Mouse (Mus musculus) heart, embryonic 10.5 days (tissue): Measurements from ENCODE around the gene Ankrd11. TPM values are rescaled to one million over a fixed set of nuclear protein-coding genes. Genes with fewer than 3 reads are reported as not detected.

Experiments used
- DNase-seq: peaks from one replicate; pipeline ENCODE4 v3.0.0-alpha.2; 2017; ENCODE audit warnings: low spot score
- H3K27ac ChIP-seq: fragments of 300-500 bp; sonication (generic); 2 replicates; pipeline ENCODE4 v1.5.1; 2016; ENCODE audit warnings: mild to moderate bottlenecking
- H3K27me3 ChIP-seq: fragments of 300-500 bp; sonication (generic); 2 replicates; pipeline ENCODE4 v1.6.1; 2016; ENCODE audit warnings: mild to moderate bottlenecking; ENCODE audit not compliant: poor library complexity, insufficient read depth, severe bottlenecking
- H3K36me3 ChIP-seq: fragments of 300-500 bp; sonication (generic); 2 replicates; pipeline ENCODE4 v1.6.1; 2016; ENCODE audit warnings: mild to moderate bottlenecking, moderate library complexity
- H3K4me1 ChIP-seq: fragments of 300-500 bp; sonication (generic); 2 replicates; pipeline ENCODE4 v1.6.1; 2016; ENCODE audit warnings: mild to moderate bottlenecking
- H3K4me3 ChIP-seq: fragments of 300-500 bp; sonication (generic); 2 replicates; pipeline ENCODE4 v1.5.1; 2016; ENCODE audit warnings: mild to moderate bottlenecking, moderate library complexity
- H3K9me3 ChIP-seq: fragments of 300-500 bp; sonication (generic); 2 replicates; pipeline ENCODE4 v1.6.1; 2016; ENCODE audit warnings: mild to moderate bottlenecking, moderate library complexity
- WGBS: fragments of 180-500 bp; shearing (Covaris S2); methylation state at CpG from one replicate; pipeline ENCODE4 v1.1.7; 2016; 5-methylcytosine and 5-hydroxymethylcytosine counted together
- polyA plus RNA-seq: library from polyadenylated mRNA; unstranded; fragments of >200 nt; fragmentation: Nextera tagmentation; extraction: Ambion mirVana; gene quantifications from 2 replicates; pipeline ENCODE4 v1.2.1, GENCODE M21; 2016

Gene Ankrd11
- polyA plus RNA-seq, 1 experiment from 2014 or later = 32.9 TPM

DNA sequence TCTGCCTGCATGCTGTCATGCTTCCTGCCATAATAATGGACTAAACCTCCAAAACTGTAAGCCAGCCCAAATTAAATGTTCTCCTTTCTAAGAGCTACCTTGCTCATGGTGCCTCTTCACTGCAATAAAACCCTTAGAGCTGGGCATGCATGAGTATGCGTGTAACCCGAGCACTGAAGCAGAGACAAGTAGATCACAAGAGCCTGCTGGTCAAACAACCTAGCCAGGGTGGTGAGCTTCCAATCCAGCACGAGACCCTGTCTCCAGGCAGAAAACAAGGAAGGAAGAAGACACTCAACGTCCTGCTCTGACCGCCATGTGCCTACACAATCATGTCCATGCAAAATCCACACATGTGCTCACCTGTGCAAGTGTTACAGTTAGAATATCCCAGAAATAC lies 50.7 kb downstream of the Ankrd11 start:
- no peak overlapping the region for H3K4me3 ChIP-seq
- H3K36me3 ChIP-seq = no peaks in the 10 kb centered on the region
- no peaks in the 10 kb centered on the region for H3K27me3 ChIP-seq
- peaks cover 56% of the 10 kb centered on the region for H3K4me1 ChIP-seq
- 80% methylated on average over 5 of the region's 5 CpGs for WGBS
- no peak for DNase-seq
- no peak overlapping the region for H3K27ac ChIP-seq
- H3K9me3 ChIP-seq = no peaks in the 10 kb centered on the region

DNA sequence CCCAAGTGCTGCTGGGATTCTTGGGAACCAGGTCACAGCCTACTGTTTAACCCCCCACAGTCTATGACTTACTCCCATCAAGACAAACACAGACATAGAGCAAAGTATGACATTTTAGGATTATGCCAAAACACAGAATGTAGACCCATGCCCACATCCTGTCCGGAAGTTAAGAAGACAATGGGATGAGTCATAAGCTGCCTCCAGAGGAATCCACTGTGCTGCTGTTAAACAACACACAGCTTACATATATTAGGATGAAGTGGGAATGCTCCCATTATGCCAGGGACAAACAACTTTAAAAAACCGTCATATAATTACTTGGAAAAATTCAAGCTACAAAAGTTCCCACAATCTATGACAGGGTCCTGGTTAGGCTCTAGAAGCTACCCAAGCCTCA lies 52.1 kb downstream of the Ankrd11 start:
- Histone ChIP-seq H3K4me3 (no peak overlapping the region), H3K27me3 (no peaks in the 10 kb centered on the region), H3K36me3 (no peaks in the 10 kb centered on the region), H3K9me3 (no peaks in the 10 kb centered on the region), H3K27ac (no peak overlapping the region), H3K4me1 (peaks cover 68% of the 10 kb centered on the region)
- no peak for DNase-seq
- WGBS = 67% methylated on average over 2 of the region's 2 CpGs

DNA sequence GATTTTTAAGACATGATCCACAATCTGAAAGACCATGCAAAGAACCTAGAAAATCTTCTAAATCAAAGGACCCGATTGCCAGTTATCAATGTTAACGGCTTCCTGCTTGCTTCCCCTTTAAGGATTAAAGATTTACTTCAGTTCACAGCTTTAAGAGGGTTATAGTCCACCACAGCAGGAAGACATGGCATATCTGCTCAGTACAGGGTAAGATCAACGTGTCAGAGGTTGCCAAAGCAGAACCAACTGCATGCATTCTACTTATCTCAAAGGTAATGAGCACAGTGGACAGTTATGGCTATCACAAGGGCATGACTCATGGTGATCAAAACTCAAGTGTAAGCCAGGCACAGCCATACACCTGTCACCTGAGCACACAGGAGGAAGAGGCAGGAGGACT lies 53.1 kb downstream of the Ankrd11 start:
- no peak for DNase-seq
- Histone ChIP-seq H3K9me3 (no peaks in the 10 kb centered on the region), H3K4me1 (peaks cover 64% of the 10 kb centered on the region), H3K27ac (no peak overlapping the region), H3K27me3 (no peaks in the 10 kb centered on the region), H3K36me3 (no peaks in the 10 kb centered on the region), H3K4me3 (no peak overlapping the region)
- WGBS = 78% methylated on average over 3 of the region's 3 CpGs

DNA sequence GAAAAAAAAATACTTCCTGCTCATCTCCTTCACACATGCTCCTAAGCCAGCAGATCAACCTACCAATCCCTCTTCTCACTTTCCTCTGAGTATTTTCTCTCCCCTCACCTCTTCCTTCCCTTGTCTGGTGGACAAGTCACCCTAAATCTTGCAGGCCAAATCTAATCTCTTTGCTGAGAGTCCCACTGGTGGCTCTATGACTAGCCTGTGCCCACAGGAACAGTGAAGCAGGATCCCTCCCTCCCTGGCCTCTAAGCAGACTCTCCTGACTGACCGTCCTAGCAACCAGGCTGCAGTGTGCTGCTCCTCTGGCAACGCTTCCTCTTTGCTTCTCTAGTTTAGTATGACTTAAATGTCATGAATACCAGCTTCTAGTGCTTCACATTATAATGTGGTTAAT lies 54.8 kb downstream of the Ankrd11 start:
- WGBS = 40% methylated on average over 2 of the region's 2 CpGs
- no peak for DNase-seq
- peaks cover 51% of the 10 kb centered on the region for H3K4me1 ChIP-seq
- no peak overlapping the region for H3K27ac ChIP-seq
- H3K9me3 ChIP-seq = no peaks in the 10 kb centered on the region
- H3K27me3 ChIP-seq = no peaks in the 10 kb centered on the region
- H3K4me3 ChIP-seq = no peak overlapping the region
- no peaks in the 10 kb centered on the region for H3K36me3 ChIP-seq

DNA sequence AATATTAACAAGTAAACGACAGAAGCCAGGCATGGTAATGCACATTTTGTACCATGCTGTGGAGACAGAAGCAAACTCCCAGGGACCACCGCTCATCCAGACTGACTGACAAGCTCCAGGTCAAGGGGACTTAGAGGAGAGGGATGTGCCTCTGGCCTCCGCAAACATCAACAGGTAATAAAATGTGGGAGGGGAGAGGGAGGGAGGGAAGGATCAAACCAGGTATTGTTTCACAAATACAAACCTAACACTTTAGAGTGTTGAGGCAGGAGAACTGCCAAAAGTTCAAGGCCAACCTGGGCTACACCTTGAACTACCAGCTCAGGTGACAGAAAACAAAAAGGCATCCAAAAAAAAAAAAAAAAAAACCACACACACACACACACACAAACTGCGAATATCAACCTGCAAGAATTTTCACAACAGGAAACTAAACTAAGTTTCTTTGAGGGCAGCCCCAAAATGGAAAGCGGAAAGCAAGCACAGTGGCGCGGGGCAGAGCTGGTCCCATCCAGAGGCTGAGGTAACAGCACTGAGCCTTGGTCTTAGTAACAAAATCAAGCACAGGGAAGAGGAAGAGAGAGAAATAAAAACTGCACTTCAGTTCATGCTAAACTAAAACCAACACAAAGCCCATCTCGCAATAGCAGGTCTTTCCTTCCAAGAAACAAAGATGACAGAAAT lies 55.4 kb downstream of the Ankrd11 start:
- H3K27ac ChIP-seq = no peak overlapping the region
- 85% methylated on average over 8 of the region's 8 CpGs for WGBS
- no peak overlapping the region for H3K4me3 ChIP-seq
- DNase-seq = no peak
- peaks cover 44% of the 10 kb centered on the region for H3K4me1 ChIP-seq
- H3K27me3 ChIP-seq = no peaks in the 10 kb centered on the region
- H3K9me3 ChIP-seq = no peaks in the 10 kb centered on the region
- no peaks in the 10 kb centered on the region for H3K36me3 ChIP-seq

DNA sequence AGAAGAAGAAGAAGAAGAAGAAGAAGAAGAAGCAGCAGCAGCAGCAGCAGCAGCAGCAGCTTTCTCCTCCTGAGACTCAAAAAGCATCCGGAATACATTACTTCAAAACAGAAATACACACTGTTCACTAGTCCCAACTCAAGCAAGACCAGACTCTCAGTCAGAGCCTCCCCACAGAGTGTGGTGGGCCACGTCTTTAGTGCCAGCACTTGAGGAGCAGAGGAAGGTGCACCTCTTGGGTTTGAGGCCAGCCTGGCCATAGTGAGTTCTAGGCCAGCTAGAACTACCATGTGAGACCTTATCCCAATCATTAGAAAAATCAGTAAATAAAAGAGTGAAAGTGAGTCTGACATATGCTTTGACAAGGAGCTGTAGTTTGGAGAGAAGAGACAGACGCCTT lies 57.9 kb downstream of the Ankrd11 start:
- 89% methylated on average over 3 of the region's 3 CpGs for WGBS
- Histone ChIP-seq H3K27me3 (no peaks in the 10 kb centered on the region), H3K4me1 (peaks cover 52% of the 10 kb centered on the region), H3K27ac (no peak overlapping the region), H3K36me3 (no peaks in the 10 kb centered on the region), H3K9me3 (no peaks in the 10 kb centered on the region), H3K4me3 (no peak overlapping the region)
- DNase-seq = no peak

DNA sequence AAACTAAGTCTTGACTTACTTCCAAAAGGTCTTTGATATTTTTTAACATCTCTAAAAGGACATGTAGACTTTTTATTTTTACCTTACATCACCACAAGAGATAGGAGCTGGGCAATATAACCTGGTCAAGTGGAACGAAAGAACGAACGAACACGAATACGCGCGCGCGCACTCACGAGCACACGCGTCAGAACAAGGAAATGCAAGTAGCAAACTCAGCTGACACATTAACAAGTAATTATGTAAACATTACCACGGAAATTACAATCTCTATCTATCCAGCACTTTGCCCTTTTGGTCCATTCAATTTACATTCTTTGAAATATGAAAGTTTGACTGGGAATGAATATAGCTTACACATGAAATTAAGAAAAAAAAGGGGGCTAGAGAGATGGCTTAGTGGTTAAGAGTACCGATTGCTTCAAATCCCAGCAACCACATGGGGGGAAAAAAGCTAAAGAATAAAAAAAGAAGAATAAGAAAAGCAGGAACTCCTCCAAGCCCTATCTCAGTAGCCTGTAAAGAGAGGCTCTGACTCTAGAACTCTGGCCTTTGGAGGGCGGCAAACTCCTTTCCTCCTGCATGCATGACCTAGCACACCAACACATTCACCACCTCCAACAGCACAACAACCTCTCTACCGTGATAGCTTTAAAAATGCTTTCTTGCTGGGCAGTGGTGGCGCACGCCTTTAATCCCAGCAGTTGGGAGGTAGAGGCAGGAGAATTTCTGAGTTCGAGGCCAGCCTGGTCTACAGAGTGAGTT lies 58.7 kb downstream of the Ankrd11 start:
- H3K27me3 ChIP-seq = no peaks in the 10 kb centered on the region
- H3K27ac ChIP-seq = no peak overlapping the region
- H3K4me1 ChIP-seq = peaks cover 56% of the 10 kb centered on the region
- no peak for DNase-seq
- no peaks in the 10 kb centered on the region for H3K36me3 ChIP-seq
- H3K4me3 ChIP-seq = no peak overlapping the region
- 90% methylated on average over 19 of the region's 19 CpGs for WGBS
- H3K9me3 ChIP-seq = no peaks in the 10 kb centered on the region

DNA sequence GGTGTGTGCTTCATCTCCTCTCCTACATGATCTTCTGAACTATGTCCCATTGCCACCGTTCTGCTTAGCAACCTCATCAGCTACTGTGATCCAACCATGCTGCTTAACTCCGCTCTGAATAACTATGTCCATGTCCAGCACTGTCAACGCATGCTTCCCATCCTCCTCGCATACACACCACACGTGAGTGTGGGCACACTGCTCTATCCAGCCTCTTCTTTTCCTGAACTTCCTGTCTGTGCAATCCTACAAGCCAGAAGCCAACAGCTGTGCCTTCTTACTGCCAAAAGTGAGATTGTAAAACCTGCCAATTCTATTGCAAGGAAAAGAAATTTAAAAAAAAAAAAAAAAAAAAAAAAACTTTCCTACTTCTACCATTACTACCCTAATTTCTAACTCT lies 60.4 kb downstream of the Ankrd11 start:
- Histone ChIP-seq H3K27me3 (no peaks in the 10 kb centered on the region), H3K36me3 (no peaks in the 10 kb centered on the region), H3K27ac (no peak overlapping the region), H3K4me3 (no peak overlapping the region), H3K4me1 (peaks cover 41% of the 10 kb centered on the region), H3K9me3 (no peaks in the 10 kb centered on the region)
- no peak for DNase-seq
- WGBS = 84% methylated on average over 5 of the region's 5 CpGs

DNA sequence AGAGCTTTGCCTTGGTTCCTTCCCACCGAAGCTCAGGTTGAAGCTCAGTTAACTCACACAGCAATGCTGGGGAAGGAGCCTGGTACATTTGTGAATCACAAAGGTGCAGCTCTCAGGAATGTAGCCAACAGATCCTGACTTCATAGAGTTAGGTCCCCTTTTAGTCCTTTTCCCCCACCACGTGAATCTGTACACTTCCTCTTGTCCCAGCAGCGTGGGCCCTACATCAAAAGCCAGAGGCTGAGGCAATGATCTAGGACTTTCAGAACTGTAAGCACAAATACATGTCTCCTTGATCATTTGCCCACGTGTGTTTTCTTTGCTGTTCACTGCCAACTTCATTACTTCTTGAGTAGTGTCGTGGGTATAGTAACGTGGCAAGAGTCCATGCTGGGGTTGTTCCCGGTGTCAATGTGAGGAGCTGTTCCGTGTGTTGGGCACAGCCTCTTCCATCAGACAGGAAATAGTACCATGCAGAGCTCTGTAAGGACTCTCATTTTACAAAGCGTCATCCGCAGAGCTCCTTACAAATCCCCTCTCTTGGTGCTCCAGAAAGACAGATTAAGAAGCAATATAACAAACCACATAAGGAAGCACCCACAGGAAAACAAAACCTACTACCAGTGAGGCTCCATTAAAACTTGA lies 62.1 kb downstream of the Ankrd11 start:
- Histone ChIP-seq H3K4me1 (peaks cover 29% of the 10 kb centered on the region), H3K36me3 (no peaks in the 10 kb centered on the region), H3K27ac (no peak overlapping the region), H3K4me3 (no peak overlapping the region), H3K9me3 (no peaks in the 10 kb centered on the region), H3K27me3 (no peaks in the 10 kb centered on the region)
- DNase-seq = no peak
- WGBS = 77% methylated on average over 10 of the region's 10 CpGs

DNA sequence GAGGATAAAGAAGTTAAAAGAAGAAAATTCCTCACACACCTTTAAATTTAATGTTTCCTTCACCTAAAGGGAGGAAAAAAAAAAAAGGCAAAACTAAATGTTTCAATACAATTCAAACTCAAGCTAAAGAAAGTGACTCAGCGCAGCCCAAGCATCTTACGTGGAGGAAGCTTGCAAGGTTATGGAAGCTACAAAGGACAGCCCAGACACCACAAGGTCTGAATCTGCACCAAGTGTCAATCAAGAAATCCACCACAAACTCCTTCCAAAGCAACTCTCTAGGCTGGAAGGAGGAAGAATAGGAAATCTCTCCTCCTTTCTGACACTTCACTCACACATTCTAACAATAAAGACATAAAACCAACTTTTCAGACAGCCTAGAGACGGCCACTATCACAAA lies 62.7 kb downstream of the Ankrd11 start:
- H3K27ac ChIP-seq = no peak overlapping the region
- 90% methylated on average over 3 of the region's 3 CpGs for WGBS
- H3K9me3 ChIP-seq = no peaks in the 10 kb centered on the region
- no peak for DNase-seq
- peaks cover 24% of the 10 kb centered on the region; the same call in 1 of the 2 replicates for H3K4me1 ChIP-seq
- H3K27me3 ChIP-seq = no peaks in the 10 kb centered on the region
- peaks cover 4% of the 10 kb centered on the region; the same call in 1 of the 2 replicates for H3K36me3 ChIP-seq
- H3K4me3 ChIP-seq = no peak overlapping the region

DNA sequence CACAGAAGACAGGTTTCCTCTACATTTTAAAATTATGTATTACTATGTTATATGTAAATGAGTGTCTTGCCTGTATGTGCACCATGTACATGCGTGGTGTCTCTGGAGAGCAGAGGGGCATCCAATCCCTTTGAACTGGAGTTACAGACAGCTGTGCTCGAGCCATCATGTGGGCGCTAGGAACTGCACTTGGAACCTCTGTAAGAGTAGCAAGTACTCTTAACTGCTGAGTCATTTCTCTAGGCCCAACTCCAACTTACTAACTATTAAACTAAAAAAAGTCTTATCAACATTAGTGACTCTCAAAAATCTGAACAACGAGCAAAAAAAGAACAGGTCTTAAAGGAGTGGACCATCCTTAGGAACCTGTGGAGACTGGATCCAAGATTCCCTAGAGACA lies 66.0 kb downstream of the Ankrd11 start:
- no peak for DNase-seq
- H3K36me3 ChIP-seq = peaks cover 12% of the 10 kb centered on the region; the same call in 1 of the 2 replicates
- WGBS = 87% methylated on average over 4 of the region's 4 CpGs
- H3K27ac ChIP-seq = no peak overlapping the region
- H3K9me3 ChIP-seq = no peaks in the 10 kb centered on the region
- H3K27me3 ChIP-seq = no peaks in the 10 kb centered on the region
- H3K4me3 ChIP-seq = no peak overlapping the region
- H3K4me1 ChIP-seq = peaks cover 22% of the 10 kb centered on the region; the same call in 1 of the 2 replicates

DNA sequence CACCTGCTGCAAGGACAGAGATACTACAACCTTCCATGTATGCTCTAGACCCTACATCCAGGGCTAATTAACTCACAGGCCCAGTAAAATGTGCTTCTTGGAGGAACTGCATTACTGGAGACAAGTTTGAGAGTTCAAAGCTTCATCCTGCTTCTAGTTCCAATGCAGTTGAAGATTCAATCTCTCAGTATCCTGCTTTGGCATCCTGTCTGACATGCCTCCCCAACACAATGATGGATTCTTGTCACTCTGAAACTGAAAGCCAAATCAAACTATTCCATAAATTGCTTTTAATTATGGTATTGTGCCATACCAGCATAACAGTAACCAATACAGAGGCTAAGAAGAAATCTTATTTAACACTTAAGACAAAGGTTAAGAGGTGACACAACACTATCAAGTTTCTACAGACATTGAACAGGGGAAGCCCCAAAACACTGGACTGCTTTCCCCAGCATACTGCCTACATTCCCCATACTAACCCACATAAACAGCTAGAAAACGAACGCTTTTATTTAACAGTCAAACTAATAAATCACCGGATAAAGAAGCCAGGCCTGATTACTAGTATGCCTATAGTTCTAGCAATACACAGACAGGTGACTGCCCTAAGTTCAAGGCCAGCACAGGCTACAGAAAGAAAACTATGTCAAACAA lies 72.0 kb downstream of the Ankrd11 start:
- no peak overlapping the region for H3K27ac ChIP-seq
- peaks cover 27% of the 10 kb centered on the region for H3K36me3 ChIP-seq
- H3K27me3 ChIP-seq = no peaks in the 10 kb centered on the region
- 91% methylated on average over 3 of the region's 3 CpGs for WGBS
- H3K4me1 ChIP-seq = no peaks in the 10 kb centered on the region
- no peaks in the 10 kb centered on the region for H3K9me3 ChIP-seq
- no peak for DNase-seq
- no peak overlapping the region for H3K4me3 ChIP-seq

DNA sequence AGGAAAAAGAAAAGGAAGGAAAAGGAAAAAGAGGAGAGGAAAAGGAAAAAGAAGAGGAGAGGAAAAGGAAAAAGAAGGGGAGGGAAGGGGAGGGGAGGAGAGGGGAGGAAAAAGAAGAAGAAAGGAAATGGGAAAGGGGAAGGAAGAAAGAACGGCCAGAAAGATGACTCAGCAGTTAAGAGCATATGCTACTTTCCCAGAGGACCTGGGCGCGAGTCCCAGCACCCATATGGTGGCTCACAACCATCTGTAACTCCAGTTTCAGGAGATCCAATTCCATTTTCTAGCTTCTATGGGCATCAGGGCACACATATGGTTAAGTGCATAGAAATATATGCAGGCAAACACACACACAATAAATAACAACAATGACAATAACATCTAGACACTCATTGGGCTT lies 73.9 kb downstream of the Ankrd11 start:
- Histone ChIP-seq H3K9me3 (no peaks in the 10 kb centered on the region), H3K27ac (no peak overlapping the region), H3K36me3 (peaks cover 20% of the 10 kb centered on the region), H3K27me3 (no peaks in the 10 kb centered on the region), H3K4me3 (no peak overlapping the region), H3K4me1 (no peaks in the 10 kb centered on the region)
- 89% methylated on average over 3 of the region's 3 CpGs for WGBS
- DNase-seq = no peak
